Mouse (Mus musculus) ES-E14 (cell line): ENCODE data around the gene Osbpl6.

Experiments
- HCFC1 ChIP-seq: IDR thresholded peaks from 2 replicates; pipeline ENCODE4 v1.6.1; 2012; ENCODE audit warnings: low read length, inconsistent platforms, borderline replicate concordance; ENCODE audit not compliant: insufficient read depth
- MAFK ChIP-seq: IDR thresholded peaks from 2 replicates; pipeline ENCODE4 v1.6.1; 2014; ENCODE audit warnings: mild to moderate bottlenecking, low read depth, low read length, inconsistent platforms; ENCODE audit not compliant: insufficient read depth

- TF ChIP-seq HCFC1 = no peak
- TF ChIP-seq MAFK = no peak
Measured at GRCm38 (mm10) chr2:76429318-76429717, 23.0 kb downstream of the Osbpl6 start.
